Mouse (Mus musculus): Measurements from ENCODE around the gene Tex101. TPM values are rescaled to one million over a fixed set of nuclear protein-coding genes. Genes with fewer than 3 reads are reported as not detected.
"Not testable (repeated sequence)": the region's sequence is repeated elsewhere in the genome, so short reads cannot be mapped to it uniquely, and the experiment has no call there.

The Tex101 gene
- total and polyA plus RNA-seq, 3 experiments = not detected

DNA sequence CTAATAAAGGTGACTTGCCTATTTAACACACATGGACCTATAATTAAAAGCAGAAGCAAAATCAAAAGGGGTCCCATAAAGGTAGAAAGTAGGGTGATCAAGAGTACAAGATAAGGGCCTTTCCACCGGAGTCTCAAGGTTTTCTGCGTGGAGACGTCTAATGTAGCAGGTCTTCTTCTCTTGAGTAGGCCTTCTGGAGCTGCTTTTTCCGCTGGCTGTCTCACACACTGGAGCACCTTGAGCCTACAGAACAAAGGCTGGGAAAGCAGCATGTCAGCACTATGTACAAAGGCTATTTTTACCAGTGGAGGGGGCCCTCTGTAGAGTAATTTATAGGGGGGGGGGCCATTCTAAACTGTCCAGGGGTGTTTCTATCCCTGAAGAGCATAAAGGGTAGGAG lies 21.4 kb upstream of the Tex101 start:
- H3K4me1 ChIP-seq (ENCODE audit: control insufficient read depth in 1 of 2, insufficient read depth in 2 of 2); H3K9ac ChIP-seq (ENCODE audit: insufficient read depth, low read depth); in situ Hi-C loops (cut with MboI; ENCODE audit: low pct_ligation_motif_present, low pct_unique_long_range_greater_than_20kb, low sequenced_read_pairs); H3K79me2 ChIP-seq (replicated peaks; ENCODE audit: control insufficient read depth, extremely low read depth, insufficient read depth, poor library complexity, severe bottlenecking); DNase-seq (ENCODE audit: extremely low read depth); H3K36me3 ChIP-seq (replicated peaks in 1 of 2; ENCODE audit: control insufficient read depth in 1 of 2, insufficient read depth in 1 of 2, low read length in 1 of 2); H3K4me2 ChIP-seq (ENCODE audit: insufficient read depth, low read depth, poor library complexity, severe bottlenecking); H3K4me3 ChIP-seq (replicated peaks in 1 of 3; ENCODE audit: low read depth in 2 of 3, low read length in 2 of 3, poor library complexity in 1 of 3); H3K9me3 ChIP-seq (replicated peaks; ENCODE audit: low read length); H3K27ac ChIP-seq (ENCODE audit: insufficient read depth, low read depth); dilution Hi-C loops (cut with MboI; ENCODE audit: extremely low pct_ligation_motif_present, extremely low pct_unique_long_range_greater_than_20kb, low sequenced_read_pairs): not testable (repeated sequence)
- peaks cover 31% of the 10 kb centered on the region for H3K27me3 ChIP-seq (replicated peaks)

DNA sequence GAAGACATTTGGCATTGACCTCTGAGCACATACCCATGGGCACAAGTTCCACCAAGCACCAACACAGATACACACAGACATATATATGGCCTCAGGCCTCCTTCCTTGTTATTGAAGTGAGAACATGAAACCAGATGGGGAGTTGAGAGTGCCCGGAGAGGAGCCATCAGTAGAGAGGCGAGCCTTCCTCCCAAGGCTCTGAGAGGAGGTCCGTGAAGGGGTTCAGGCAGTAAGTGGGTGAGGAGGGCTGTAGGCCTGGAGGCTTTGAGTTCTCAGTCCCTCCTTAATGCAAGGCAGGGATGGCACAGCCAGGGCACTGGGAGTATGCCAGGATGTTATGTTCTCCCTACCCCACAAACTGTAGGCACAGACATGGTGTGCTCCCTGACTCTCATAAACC lies 16.2 kb upstream of the Tex101 start:
- in situ Hi-C loops (cut with MboI; ENCODE audit: low pct_ligation_motif_present, low pct_unique_long_range_greater_than_20kb, low sequenced_read_pairs); H3K4me1 ChIP-seq (ENCODE audit: control insufficient read depth in 1 of 2, insufficient read depth in 2 of 2); H3K9me3 ChIP-seq (replicated peaks; ENCODE audit: low read length); H3K9ac ChIP-seq (ENCODE audit: insufficient read depth, low read depth); DNase-seq (ENCODE audit: extremely low read depth); H3K27ac ChIP-seq (ENCODE audit: insufficient read depth, low read depth); H3K4me3 ChIP-seq (replicated peaks in 1 of 3; ENCODE audit: low read depth in 2 of 3, low read length in 2 of 3, poor library complexity in 1 of 3); dilution Hi-C loops (cut with MboI; ENCODE audit: extremely low pct_ligation_motif_present, extremely low pct_unique_long_range_greater_than_20kb, low sequenced_read_pairs); H3K4me2 ChIP-seq (ENCODE audit: insufficient read depth, low read depth, poor library complexity, severe bottlenecking); H3K79me2 ChIP-seq (replicated peaks; ENCODE audit: control insufficient read depth, extremely low read depth, insufficient read depth, poor library complexity, severe bottlenecking); H3K36me3 ChIP-seq (replicated peaks in 1 of 2; ENCODE audit: control insufficient read depth in 1 of 2, insufficient read depth in 1 of 2, low read length in 1 of 2): not testable (repeated sequence)
- peaks cover 35% of the 10 kb centered on the region for H3K27me3 ChIP-seq (replicated peaks)

- in situ Hi-C loops (cut with MboI; ENCODE audit: low pct_ligation_motif_present, low pct_unique_long_range_greater_than_20kb, low sequenced_read_pairs) = not testable (repeated sequence)
Observed at GRCm38 (mm10) chr7:24687519-24687918, 11.0 kb upstream of the Tex101 start.

DNA sequence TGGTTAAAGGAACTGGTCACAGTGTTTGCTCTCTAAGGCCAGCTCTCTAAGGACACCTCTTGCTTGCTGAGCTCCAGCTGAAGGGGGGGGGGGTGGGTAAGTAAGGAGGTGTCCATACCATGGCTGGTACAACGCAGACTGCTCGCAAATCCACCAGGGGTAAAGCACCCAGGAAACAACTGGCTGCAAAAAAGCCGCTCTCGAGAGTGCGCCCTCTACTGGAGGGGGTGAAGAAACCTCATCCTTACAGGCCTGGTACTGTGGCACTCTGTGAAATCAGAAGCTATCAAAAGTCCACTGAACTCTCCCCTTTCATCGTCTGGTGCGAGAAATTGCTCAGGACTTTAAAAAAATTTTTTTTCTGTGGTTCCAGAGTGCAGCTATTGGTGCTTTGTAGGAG lies 7.6 kb upstream of the Tex101 start:
- H3K36me3 ChIP-seq (replicated peaks in 1 of 2; ENCODE audit: control insufficient read depth in 1 of 2, insufficient read depth in 1 of 2, low read length in 1 of 2); in situ Hi-C loops (cut with MboI; ENCODE audit: low pct_ligation_motif_present, low pct_unique_long_range_greater_than_20kb, low sequenced_read_pairs); DNase-seq (ENCODE audit: extremely low read depth): not testable (repeated sequence)

More at GRCm38 (mm10) chr7:24687519-24687918, 11.0 kb upstream of the Tex101 start:
- H3K4me3 ChIP-seq (replicated peaks in 1 of 3; ENCODE audit: low read depth in 2 of 3, low read length in 2 of 3, poor library complexity in 1 of 3); H3K9ac ChIP-seq (ENCODE audit: insufficient read depth, low read depth); dilution Hi-C loops (cut with MboI; ENCODE audit: extremely low pct_ligation_motif_present, extremely low pct_unique_long_range_greater_than_20kb, low sequenced_read_pairs); H3K36me3 ChIP-seq (replicated peaks in 1 of 2; ENCODE audit: control insufficient read depth in 1 of 2, insufficient read depth in 1 of 2, low read length in 1 of 2); H3K4me1 ChIP-seq (ENCODE audit: control insufficient read depth in 1 of 2, insufficient read depth in 2 of 2); H3K79me2 ChIP-seq (replicated peaks; ENCODE audit: control insufficient read depth, extremely low read depth, insufficient read depth, poor library complexity, severe bottlenecking); H3K9me3 ChIP-seq (replicated peaks; ENCODE audit: low read length); DNase-seq (ENCODE audit: extremely low read depth); H3K27ac ChIP-seq (ENCODE audit: insufficient read depth, low read depth); H3K4me2 ChIP-seq (ENCODE audit: insufficient read depth, low read depth, poor library complexity, severe bottlenecking): not testable (repeated sequence)
- peaks cover 13% of the 10 kb centered on the region for H3K27me3 ChIP-seq (replicated peaks)

More for the DNA sequence above, 7.6 kb upstream of the Tex101 start:
- H3K4me1 ChIP-seq (ENCODE audit: control insufficient read depth in 1 of 2, insufficient read depth in 2 of 2); H3K9ac ChIP-seq (ENCODE audit: insufficient read depth, low read depth); H3K27ac ChIP-seq (ENCODE audit: insufficient read depth, low read depth); H3K9me3 ChIP-seq (replicated peaks; ENCODE audit: low read length); H3K4me2 ChIP-seq (ENCODE audit: insufficient read depth, low read depth, poor library complexity, severe bottlenecking); H3K4me3 ChIP-seq (replicated peaks in 1 of 3; ENCODE audit: low read depth in 2 of 3, low read length in 2 of 3, poor library complexity in 1 of 3); H3K79me2 ChIP-seq (replicated peaks; ENCODE audit: control insufficient read depth, extremely low read depth, insufficient read depth, poor library complexity, severe bottlenecking); dilution Hi-C loops (cut with MboI; ENCODE audit: extremely low pct_ligation_motif_present, extremely low pct_unique_long_range_greater_than_20kb, low sequenced_read_pairs): not testable (repeated sequence)
- H3K27me3 ChIP-seq (replicated peaks) = peaks cover 33% of the 10 kb centered on the region
